Mouse (Mus musculus): ENCODE results near the gene Cfdp1. TPM values are rescaled to one million over a fixed set of nuclear protein-coding genes. Genes with fewer than 3 reads are reported as not detected.
"Not testable (repeated sequence)": the region's sequence is repeated elsewhere in the genome, so short reads cannot be mapped to it uniquely, and the experiment has no call there.

Gene Cfdp1
- polyA plus RNA-seq, 1 experiment from 2014 or later, result 195 TPM

DNA sequence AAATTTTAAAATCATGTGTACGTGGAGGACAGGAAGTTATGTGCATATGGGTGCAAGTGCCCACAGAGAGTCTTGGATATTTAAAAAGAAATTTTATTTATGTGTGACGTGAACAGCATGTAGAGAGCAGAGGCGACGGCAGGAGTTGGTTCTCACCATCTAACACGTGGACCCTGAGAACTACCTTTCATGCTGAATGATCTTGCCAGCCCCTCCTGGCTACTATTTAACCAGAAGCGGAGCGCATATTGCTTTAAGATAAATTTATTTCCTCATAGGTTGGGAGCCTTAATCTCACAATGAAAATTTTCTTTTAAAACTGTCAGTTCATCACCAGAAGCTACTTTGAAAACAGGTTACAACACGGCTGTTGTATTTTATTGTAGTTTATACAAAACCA lies 10.6 kb upstream of the Cfdp1 start:
- H3K9me3 ChIP-seq (ENCODE audit: low read depth, low read length), result no peaks in the 10 kb centered on the region
- no peak overlapping the region for H3K27ac ChIP-seq (ENCODE audit: low read depth)
- H3K9ac ChIP-seq, result no peak overlapping the region
- no peak overlapping the region for H3K4me2 ChIP-seq
- no peaks in the 10 kb centered on the region for H3K27me3 ChIP-seq (ENCODE audit: insufficient read depth, low read length)
- peaks cover 12% of the 10 kb centered on the region; the same call in 1 of the 2 replicates for H3K36me3 ChIP-seq (ENCODE audit: insufficient read depth)
- ATAC-seq (ENCODE audit: insufficient read depth) (no peak), DNase-seq (no peak)
- no peaks in the 10 kb centered on the region for H3K4me1 ChIP-seq (ENCODE audit: insufficient read depth)
- H3K4me3 ChIP-seq (ENCODE audit: low read depth, low read length), result no peak overlapping the region
- no peak for TF ChIP-seq CTCF (IDR thresholded peaks at IDR 0.05; ENCODE audit: low read depth)
- WGBS, result 80% methylated on average over 8 of the region's 8 CpGs

DNA sequence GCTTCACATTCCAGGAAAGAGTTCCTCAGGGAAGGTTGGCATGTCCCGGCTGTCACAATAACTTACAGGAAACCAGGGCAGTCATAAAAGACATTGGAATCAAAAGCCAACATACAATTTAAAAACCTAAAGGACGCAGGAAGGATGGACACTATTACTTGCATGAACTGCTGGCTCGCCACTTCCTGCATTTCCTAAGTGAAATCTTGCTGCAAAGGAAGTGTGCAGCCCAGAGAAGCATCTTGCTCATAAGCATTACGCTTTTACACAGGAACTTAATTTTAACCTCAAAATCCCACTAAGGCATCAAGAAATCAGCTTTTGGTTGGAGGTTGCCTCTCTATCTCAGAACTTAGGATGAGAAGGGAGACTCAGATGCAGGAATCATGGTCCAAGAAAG lies 9.2 kb upstream of the Cfdp1 start:
- Histone ChIP-seq H3K4me1 (ENCODE audit: insufficient read depth) (no peaks in the 10 kb centered on the region), H3K9ac (no peak overlapping the region), H3K36me3 (ENCODE audit: insufficient read depth) (peaks cover 12% of the 10 kb centered on the region; the same call in 1 of the 2 replicates), H3K9me3 (ENCODE audit: low read depth, low read length) (no peaks in the 10 kb centered on the region), H3K4me3 (ENCODE audit: low read depth, low read length) (no peak overlapping the region), H3K4me2 (no peak overlapping the region), H3K27ac (ENCODE audit: low read depth) (peak overlapping the region; percentile 16; the same call in 1 of the 2 replicates), H3K27me3 (ENCODE audit: insufficient read depth, low read length) (no peaks in the 10 kb centered on the region)
- no peak for TF ChIP-seq CTCF (IDR thresholded peaks at IDR 0.05; ENCODE audit: low read depth)
- ATAC-seq (ENCODE audit: insufficient read depth), result no peak
- peak; percentile 26 for DNase-seq
- WGBS, result 81% methylated on average over 4 of the region's 4 CpGs

DNA sequence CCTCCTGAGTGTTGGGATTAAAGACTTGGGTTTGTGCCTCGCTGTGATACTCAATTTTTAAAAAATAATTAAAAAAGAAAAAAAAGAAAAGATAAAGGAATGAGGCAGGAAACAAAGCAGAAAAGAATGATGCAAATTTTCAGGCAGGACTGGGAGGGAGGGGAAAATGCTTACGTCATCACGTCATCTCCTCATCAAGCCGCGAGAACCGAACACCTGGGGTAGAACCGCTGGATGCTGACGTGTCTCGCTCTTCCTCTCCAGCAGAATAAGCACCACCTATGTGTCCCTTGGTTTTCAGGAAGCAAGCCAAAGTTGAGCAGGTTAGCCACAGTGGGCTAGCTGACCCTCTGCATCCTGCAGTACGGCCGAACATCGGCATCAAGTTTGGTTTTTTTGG lies 1.9 kb upstream of the Cfdp1 start:
- Histone ChIP-seq H3K9me3 (ENCODE audit: low read depth, low read length) (no peaks in the 10 kb centered on the region), H3K4me3 (ENCODE audit: low read depth, low read length) (no peak overlapping the region), H3K4me1 (ENCODE audit: insufficient read depth) (no peaks in the 10 kb centered on the region; the same call in 1 of the 2 replicates), H3K9ac (no peak overlapping the region), H3K36me3 (ENCODE audit: insufficient read depth) (no peaks in the 10 kb centered on the region), H3K27me3 (ENCODE audit: insufficient read depth, low read length) (no peaks in the 10 kb centered on the region), H3K4me2 (no peak overlapping the region), H3K27ac (ENCODE audit: low read depth) (no peak overlapping the region)
- no peak for DNase-seq
- ATAC-seq (ENCODE audit: insufficient read depth), result no peak
- 87% methylated on average over 12 of the region's 12 CpGs for WGBS
- TF ChIP-seq CTCF (IDR thresholded peaks at IDR 0.05; ENCODE audit: low read depth), result no peak

DNA sequence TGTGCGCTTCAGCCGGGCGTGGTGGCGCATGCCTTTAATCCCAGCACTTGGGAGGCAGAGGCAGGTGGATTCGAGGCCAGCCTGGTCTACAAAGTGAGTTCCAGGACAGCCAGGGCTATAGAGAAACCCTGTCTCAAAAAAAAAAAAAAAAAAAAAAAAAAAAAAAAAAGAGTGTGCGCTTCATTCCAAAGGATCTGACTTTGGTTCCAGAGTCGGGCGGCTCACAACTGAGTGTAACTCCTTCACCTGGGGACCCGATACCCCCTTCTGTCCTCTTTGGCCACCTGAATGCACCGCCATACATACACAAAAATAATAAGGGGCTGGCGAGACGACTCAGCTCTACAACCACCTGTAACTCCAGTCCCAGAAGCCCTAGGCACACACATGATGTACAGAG lies 872 bp downstream of the Cfdp1 start:
- H3K4me1 ChIP-seq (ENCODE audit: insufficient read depth); H3K9me3 ChIP-seq (ENCODE audit: low read depth, low read length); ATAC-seq (ENCODE audit: insufficient read depth); H3K36me3 ChIP-seq (ENCODE audit: insufficient read depth); DNase-seq; H3K27ac ChIP-seq (ENCODE audit: low read depth); H3K27me3 ChIP-seq (ENCODE audit: insufficient read depth, low read length): not testable (repeated sequence)
- H3K9ac ChIP-seq, result peak overlapping the region; percentile 83
- H3K4me2 ChIP-seq, result peak overlapping the region; percentile 88
- WGBS, result 51% methylated on average over 12 of the region's 12 CpGs
- peak overlapping the region; percentile 96 for H3K4me3 ChIP-seq (ENCODE audit: low read depth, low read length)

DNA sequence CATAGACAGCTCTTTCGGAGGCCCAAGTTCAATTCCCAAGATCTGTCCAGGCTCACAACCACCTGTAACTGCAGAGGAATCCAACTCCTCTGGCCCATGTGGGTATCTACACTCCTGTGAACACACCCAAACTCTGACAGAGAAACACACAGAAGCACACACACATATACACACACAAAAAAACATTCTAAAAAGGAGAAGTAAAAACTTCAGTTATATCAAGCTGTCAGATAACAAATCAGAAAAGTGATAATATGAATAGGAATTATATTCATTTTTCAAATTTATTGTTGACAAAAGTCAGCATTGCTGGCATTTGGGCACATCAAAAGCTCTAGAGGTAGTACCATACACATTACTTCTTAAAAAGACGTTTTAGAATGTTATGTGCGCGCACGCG lies 7.3 kb downstream of the Cfdp1 start:
- 97% methylated on average over 6 of the region's 6 CpGs for WGBS
- Histone ChIP-seq H3K36me3 (ENCODE audit: insufficient read depth) (peaks cover 30% of the 10 kb centered on the region), H3K9me3 (ENCODE audit: low read depth, low read length) (no peaks in the 10 kb centered on the region), H3K27me3 (ENCODE audit: insufficient read depth, low read length) (no peaks in the 10 kb centered on the region), H3K4me2 (no peak overlapping the region), H3K4me3 (ENCODE audit: low read depth, low read length) (no peak overlapping the region), H3K9ac (no peak overlapping the region), H3K27ac (ENCODE audit: low read depth) (no peak overlapping the region), H3K4me1 (ENCODE audit: insufficient read depth) (no peaks in the 10 kb centered on the region)
- no peak for TF ChIP-seq CTCF (IDR thresholded peaks at IDR 0.05; ENCODE audit: low read depth)
- no peak for ATAC-seq (ENCODE audit: insufficient read depth)
- no peak for DNase-seq

DNA sequence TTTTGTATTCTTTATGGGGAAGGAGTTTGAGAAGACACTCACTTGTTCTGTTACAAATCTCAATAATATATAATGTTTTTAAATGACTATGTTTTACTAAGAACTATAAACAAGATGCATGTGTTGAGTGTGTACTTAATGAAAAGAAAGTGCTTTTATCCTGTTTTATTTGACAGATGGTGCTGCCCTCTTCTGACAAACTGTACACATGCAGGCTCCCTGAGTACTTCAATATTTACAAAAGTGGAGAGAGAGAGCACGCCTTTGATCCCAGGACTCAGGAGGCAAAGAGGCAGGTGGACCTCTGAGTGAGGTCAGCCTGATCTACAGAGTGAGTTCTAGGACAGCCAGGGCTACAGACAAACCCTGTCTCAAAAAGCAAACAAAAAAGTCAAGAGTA lies 18.6 kb downstream of the Cfdp1 start:
- Histone ChIP-seq H3K27me3 (ENCODE audit: insufficient read depth, low read length) (no peaks in the 10 kb centered on the region), H3K4me1 (ENCODE audit: insufficient read depth) (no peaks in the 10 kb centered on the region), H3K36me3 (ENCODE audit: insufficient read depth) (peaks cover 76% of the 10 kb centered on the region), H3K9ac (no peak overlapping the region), H3K27ac (ENCODE audit: low read depth) (no peak overlapping the region), H3K9me3 (ENCODE audit: low read depth, low read length) (no peaks in the 10 kb centered on the region), H3K4me2 (no peak overlapping the region), H3K4me3 (ENCODE audit: low read depth, low read length) (no peak overlapping the region)
- ATAC-seq (ENCODE audit: insufficient read depth) (no peak), DNase-seq (peak; percentile 67)
- WGBS, result 28% methylated on average over 1 of the region's 1 CpGs
- TF ChIP-seq CTCF (IDR thresholded peaks at IDR 0.05; ENCODE audit: low read depth), result peak; percentile 64

DNA sequence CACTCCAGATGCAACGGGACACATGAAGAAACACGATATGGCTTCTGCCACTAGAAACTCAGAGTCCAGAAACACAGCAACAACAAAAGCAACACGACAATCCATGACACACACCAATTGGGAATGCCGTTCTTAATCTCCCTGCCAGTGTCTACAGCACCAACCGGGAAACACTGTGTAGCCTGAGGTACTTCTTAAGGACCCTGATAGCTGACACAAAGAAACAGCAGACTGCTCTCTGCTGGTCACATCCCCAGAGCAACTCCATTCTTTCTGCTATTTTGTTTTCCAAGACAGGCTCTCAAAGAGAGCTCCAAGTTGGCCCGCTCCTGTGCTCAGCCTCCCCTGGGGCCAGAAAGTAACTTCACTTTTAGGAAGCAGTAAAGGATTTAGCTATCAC lies 20.1 kb downstream of the Cfdp1 start:
- H3K9ac ChIP-seq, result no peak overlapping the region
- no peaks in the 10 kb centered on the region for H3K4me1 ChIP-seq (ENCODE audit: insufficient read depth)
- H3K4me2 ChIP-seq, result no peak overlapping the region
- no peak overlapping the region for H3K27ac ChIP-seq (ENCODE audit: low read depth)
- no peaks in the 10 kb centered on the region for H3K27me3 ChIP-seq (ENCODE audit: insufficient read depth, low read length)
- peaks cover 78% of the 10 kb centered on the region for H3K36me3 ChIP-seq (ENCODE audit: insufficient read depth)
- no peak for TF ChIP-seq CTCF (IDR thresholded peaks at IDR 0.05; ENCODE audit: low read depth)
- no peaks in the 10 kb centered on the region for H3K9me3 ChIP-seq (ENCODE audit: low read depth, low read length)
- 49% methylated on average over 6 of the region's 6 CpGs for WGBS
- no peak overlapping the region for H3K4me3 ChIP-seq (ENCODE audit: low read depth, low read length)
- no peak for ATAC-seq (ENCODE audit: insufficient read depth)
- DNase-seq, result no peak

DNA sequence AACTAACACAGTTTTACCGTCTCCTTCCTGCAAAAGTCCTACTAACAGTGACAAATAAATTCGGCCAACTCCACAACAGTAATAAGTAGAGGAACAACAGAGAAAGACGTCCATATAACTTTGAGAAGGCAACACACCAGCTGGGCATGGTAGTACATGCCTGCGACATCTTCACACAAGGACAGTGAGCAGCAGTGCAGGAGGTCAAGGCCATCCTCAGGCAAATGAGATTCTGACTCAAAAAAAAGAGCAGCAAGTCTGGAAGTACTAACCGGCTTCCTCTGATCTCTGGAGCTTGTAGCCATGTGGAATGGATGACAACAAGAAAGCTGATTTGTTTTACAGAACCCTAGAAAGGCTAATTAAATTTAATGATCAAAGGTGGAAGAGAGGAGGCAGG lies 21.1 kb downstream of the Cfdp1 start:
- no peaks in the 10 kb centered on the region for H3K4me1 ChIP-seq (ENCODE audit: insufficient read depth)

More for the DNA sequence above, 21.1 kb downstream of the Cfdp1 start:
- DNase-seq (no peak), ATAC-seq (ENCODE audit: insufficient read depth) (no peak)
- WGBS, result 85% methylated on average over 5 of the region's 5 CpGs
- no peak for TF ChIP-seq CTCF (IDR thresholded peaks at IDR 0.05; ENCODE audit: low read depth)
- no peak overlapping the region for H3K27ac ChIP-seq (ENCODE audit: low read depth)
- H3K4me3 ChIP-seq (ENCODE audit: low read depth, low read length), result no peak overlapping the region
- H3K27me3 ChIP-seq (ENCODE audit: insufficient read depth, low read length), result no peaks in the 10 kb centered on the region
- no peak overlapping the region for H3K4me2 ChIP-seq
- H3K9me3 ChIP-seq (ENCODE audit: low read depth, low read length), result no peaks in the 10 kb centered on the region
- H3K9ac ChIP-seq, result no peak overlapping the region
- peaks cover 80% of the 10 kb centered on the region for H3K36me3 ChIP-seq (ENCODE audit: insufficient read depth)
